Mouse (Mus musculus): ENCODE results near the gene Rhox2f.
"Not testable (repeated sequence)": the region's sequence is repeated elsewhere in the genome, so short reads cannot be mapped to it uniquely, and the experiment has no call there.

Gene Rhox2f

GRCm38 (mm10) chrX:37571105-37571504, at the start of gene Rhox2f:
TSS of gene Rhox2f (plus strand) at chrX:37571405.
- DNase-seq (ENCODE audit: low spot score in 2 of 2), result not testable (repeated sequence)

GRCm38 (mm10) chrX:37530152-37530551, 41.1 kb upstream of the Rhox2f start, which contains the start of gene Rhox2e:
TSS of gene Rhox2e (plus strand) at chrX:37530452.
- not testable (repeated sequence) for DNase-seq (ENCODE audit: low spot score in 2 of 2)

- DNase-seq (ENCODE audit: low spot score in 2 of 2), result not testable (repeated sequence)
Observed at GRCm38 (mm10) chrX:37541719-37542118, 29.5 kb upstream of the Rhox2f start, which contains the start of gene Rhox3e. TSS of gene Rhox3e (plus strand) at chrX:37542019.

- DNase-seq (ENCODE audit: low spot score in 2 of 2), result not testable (repeated sequence)
Observed at GRCm38 (mm10) chrX:37557112-37557511, 14.1 kb upstream of the Rhox2f start, which contains the start of gene Rhox4e. TSS of gene Rhox4e (plus strand) at chrX:37557412.

- DNase-seq (ENCODE audit: low spot score in 2 of 2), result not testable (repeated sequence)
Observed at GRCm38 (mm10) chrX:37572638-37573037, 1.4 kb downstream of the Rhox2f start.

GRCm38 (mm10) chrX:37580692-37581091, 9.5 kb downstream of the Rhox2f start, which contains the start of gene Rhox3f:
TSS of gene Rhox3f (plus strand) at chrX:37580992.
- not testable (repeated sequence) for DNase-seq (ENCODE audit: low spot score in 2 of 2)

- not testable (repeated sequence) for DNase-seq (ENCODE audit: low spot score in 2 of 2)
Observed at GRCm38 (mm10) chrX:37607604-37608003, 36.4 kb downstream of the Rhox2f start, which contains the start of gene Rhox4f. TSS of gene Rhox4f (minus strand) at chrX:37607704.

Measured in urinary bladder, postnatal 36 days (tissue).